14 mouse cellular contexts compared by ENCODE assay signal in the genomic region with DNA sequence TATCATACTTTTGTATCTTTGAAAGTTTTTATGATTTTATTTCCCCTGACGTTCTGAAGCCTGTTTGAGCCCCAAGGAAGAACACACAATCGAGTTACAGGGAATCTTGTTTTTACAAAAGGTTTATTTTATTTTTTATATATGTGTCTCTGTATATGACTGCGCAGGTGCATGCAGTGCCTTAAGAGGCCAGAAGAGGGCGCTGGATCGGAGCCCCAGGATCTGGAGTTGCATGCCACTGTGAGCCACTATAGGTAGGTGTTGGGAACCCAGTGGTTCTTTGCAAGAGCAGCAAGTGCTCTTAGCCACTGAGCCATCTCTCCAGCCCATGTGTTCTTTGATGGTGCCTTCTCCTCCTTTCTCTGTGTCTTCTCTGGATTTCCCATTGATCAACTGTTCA.
DNase-seq lines count a peak whose midpoint lies in the region; TF ChIP-seq lines count a peak whose summit lies in the region.
"Had no signal": no experiment of that assay in that cellular context is flagged by ENCODE, and none has a peak within 500 bp of the region (broad histone marks: within the 10 kb centered on the region; RNA-seq: fewer than 3 reads in every experiment).

No protein-coding gene starts in this region.

- no peaks in the 10 kb centered on the region for H3K9me3 ChIP-seq in E14TG2a.4 (ENCODE audit: low read length)
- H3K9me3 ChIP-seq: heart, embryonic 10.5 days; hindbrain, embryonic 10.5 days had no signal

- no peak overlapping the region for H3K27ac ChIP-seq in left cerebral cortex, adult 2 months
- H3K27ac ChIP-seq: heart, embryonic 10.5 days; hindbrain, embryonic 10.5 days had no signal

- peak; percentile 18 to 21 for DNase-seq in cerebellum, postnatal 10 days
- DNase-seq in cerebellum, adult 8-10 months = no peak
- no peak for DNase-seq in left cerebral cortex, adult 2 months (ENCODE audit: extremely low spot score in 1 of 2, low spot score in 2 of 2)
- no peak for DNase-seq in left cerebral cortex, postnatal 36 days (ENCODE audit: low spot score in 2 of 2)
- DNase-seq in WW6 (ENCODE audit: low read depth, low spot score) = peak; percentile 5
- DNase-seq in urinary bladder, adult 2 months (ENCODE audit: low spot score) = no peak
- no peak for DNase-seq in urinary bladder, postnatal 10 days (ENCODE audit: low spot score)
- DNase-seq: kidney, adult 18-20 months; kidney, postnatal 14 days; lung, adult 18-20 months; thymus, postnatal 4 days had no signal

- intact Hi-C loops in left cerebral cortex, adult 2 months (cut with DNase I) = no loop called here
- intact Hi-C loops in left cerebral cortex, postnatal 36 days (cut with DNase I) = no loop called here

- H3K4me3 ChIP-seq in left cerebral cortex, adult 2 months = no peak overlapping the region
- no peak overlapping the region for H3K4me3 ChIP-seq in E14TG2a.4 (replicated peaks; ENCODE audit: low read length)
- H3K4me3 ChIP-seq: heart, embryonic 10.5 days; hindbrain, embryonic 10.5 days had no signal

- TF ChIP-seq CTCF in left cerebral cortex, adult 2 months (IDR thresholded peaks at IDR 0.05) = peak; percentile 33
- TF ChIP-seq CTCF in E14TG2a.4 (conservative IDR thresholded peaks at IDR 0.05; ENCODE audit: low read length) = peak; percentile 95

- H3K36me3 ChIP-seq in E14TG2a.4 (ENCODE audit: insufficient read depth, low read length) = no peaks in the 10 kb centered on the region
- H3K36me3 ChIP-seq: heart, embryonic 10.5 days; hindbrain, embryonic 10.5 days had no signal

- H3K27me3 ChIP-seq in E14TG2a.4 (ENCODE audit: insufficient read depth, low read length) = no peaks in the 10 kb centered on the region

- H3K4me1 ChIP-seq in E14TG2a.4 (replicated peaks; ENCODE audit: low read depth, low read length) = no peaks in the 10 kb centered on the region

Comparison
In these comparisons a context has a peak if more than half of its experiments do, and no peak if none do; other contexts are left out.
1. DNase-seq: peak in cerebellum, postnatal 10 days (2 of 2) and WW6 (single experiment); none in cerebellum, adult 8-10 months (single experiment), left cerebral cortex, adult 2 months (0 of 2), left cerebral cortex, postnatal 36 days (0 of 2), urinary bladder, adult 2 months (single experiment) and urinary bladder, postnatal 10 days (single experiment).